Mouse (Mus musculus) heart, adult 2 months (tissue): ENCODE measurements around the gene Gm10277. TPM values are rescaled to one million over a fixed set of nuclear protein-coding genes. Genes with fewer than 3 reads are reported as not detected.

ENCODE experiments used
- DNase-seq, 2 experiments: peaks; one replicate each; pipeline ENCODE4 v3.0.0; 2021
- H3K27ac ChIP-seq: fragments of 200-600 bp; 2 replicates; pipeline ENCODE4 v1.8.1; 2022
- H3K27me3 ChIP-seq: fragments of 200-500 bp; 2 replicates; pipeline ENCODE4 v1.6.1; 2012; ENCODE audit warnings: mild to moderate bottlenecking, low read length, inconsistent platforms, mixed read lengths; ENCODE audit not compliant: control insufficient read depth, insufficient read depth
- H3K36me3 ChIP-seq: fragments of 200-500 bp; 2 replicates; pipeline ENCODE4 v1.6.1; 2012; ENCODE audit warnings: low read length, inconsistent platforms; ENCODE audit not compliant: control insufficient read depth, insufficient read depth
- H3K4me1 ChIP-seq: fragments of 200-500 bp; 2 replicates; pipeline ENCODE4 v1.6.1; 2011; ENCODE audit warnings: low read length; ENCODE audit not compliant: control insufficient read depth, insufficient read depth
- H3K4me3 ChIP-seq: fragments of 200-600 bp; 2 replicates; pipeline ENCODE4 v1.8.1; 2022
- H3K79me2 ChIP-seq: fragments of 200-500 bp; replicated peaks from 2 replicates; pipeline ENCODE4 v1.6.1; 2012; ENCODE audit warnings: mild to moderate bottlenecking, inconsistent platforms, low read length, moderate library complexity, mixed read lengths; ENCODE audit not compliant: control insufficient read depth, insufficient read depth
- H3K9ac ChIP-seq: fragments of 200-500 bp; 2 replicates; pipeline ENCODE4 v1.6.1; 2012; ENCODE audit warnings: low read depth, mild to moderate bottlenecking, control low read depth, inconsistent platforms, low read length, mixed read lengths
- CTCF ChIP-seq: fragments of 200-600 bp; IDR thresholded peaks from 2 replicates; pipeline ENCODE4 v1.8.1; 2022; ENCODE audit warnings: antibody characterized with exemption, mild to moderate bottlenecking, moderate library complexity
- EP300 ChIP-seq: fragments of 200-500 bp; IDR thresholded peaks from 2 replicates; pipeline ENCODE4 v1.6.1; 2011; ENCODE audit warnings: low read depth, low read length, control low read depth; ENCODE audit not compliant: insufficient read depth
- POLR2A ChIP-seq: fragments of 200-500 bp; IDR thresholded peaks from 2 replicates; pipeline ENCODE4 v1.6.1; 2011; ENCODE audit warnings: mild to moderate bottlenecking, low read depth, low read length, control low read depth; ENCODE audit not compliant: insufficient read depth
- WGBS: fragments of 180-500 bp; shearing (Covaris S2); methylation state at CpG from one replicate; pipeline ENCODE4 v1.1.7; 2018; 5-methylcytosine and 5-hydroxymethylcytosine counted together
- intact Hi-C: fragments of 180-260 bp; cut with DNase I; formaldehyde crosslinking; loops from one replicate; pipeline ENCODE4 v1.15.1; 2025
- polyA plus RNA-seq: library from polyadenylated mRNA; depleted of rRNA; stranded (reverse); fragments of >200 nt; gene quantifications from 2 replicates; pipeline ENCODE4 v1.2.3, GENCODE M21; 2012
- total RNA-seq, 2 experiments: library from RNA; stranded (reverse); gene quantifications; 2 replicates each; pipeline ENCODE4 v1.2.3; 2021

The Gm10277 gene
- total and polyA plus RNA-seq, 3 experiments, result not detected

DNA sequence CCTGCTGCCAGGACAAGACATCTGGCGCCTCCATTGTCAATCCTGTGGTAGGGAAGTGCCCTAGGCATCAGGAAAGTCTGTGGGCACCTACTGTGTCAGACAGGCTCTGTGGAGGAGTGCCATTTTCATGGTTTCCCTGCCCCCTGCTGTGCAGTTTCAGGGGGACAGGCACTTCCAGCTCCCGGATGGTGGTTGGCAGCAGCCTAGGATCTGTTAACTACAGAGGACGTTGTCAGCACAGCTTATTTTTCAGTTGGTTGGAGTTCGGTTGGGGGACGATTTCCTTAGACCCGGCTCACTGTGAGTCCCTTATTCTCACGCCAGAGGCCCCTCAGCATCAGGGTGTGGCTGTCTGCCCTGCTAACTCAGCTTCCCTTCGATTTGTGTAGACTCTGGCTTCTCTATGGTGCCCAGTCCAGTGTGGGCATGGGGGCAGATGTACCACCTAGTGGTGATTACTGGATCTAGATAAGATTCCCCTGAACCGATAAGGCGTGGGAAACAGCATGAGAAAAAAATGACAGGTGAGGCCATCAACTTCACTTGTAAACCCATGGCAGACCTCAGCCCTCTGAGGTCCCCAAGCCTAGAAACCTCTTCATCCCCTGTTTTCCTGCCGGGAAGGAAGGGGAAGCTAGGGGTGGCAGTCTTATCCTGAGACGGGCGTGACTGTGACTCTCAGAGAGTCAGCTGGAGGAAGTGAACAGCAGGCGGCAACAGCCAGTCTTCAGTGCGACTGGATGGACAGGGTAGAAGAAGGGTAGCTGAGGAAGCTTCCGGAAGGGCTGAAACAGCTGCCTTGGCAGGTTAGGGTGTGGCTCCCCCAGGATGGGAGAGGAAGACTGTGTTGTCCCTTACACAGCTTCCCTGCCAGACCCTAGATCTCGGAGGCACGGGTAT is 3.5 kb downstream of the Gm10277 start:
- 31% methylated on average over 18 of the region's 18 CpGs for WGBS
- Histone ChIP-seq H3K27ac (peak overlapping the region; percentile 81), H3K9ac (0 out of 2 replicates have a peak overlapping the region, but pooled peaks have one; percentile 19), H3K4me3 (no peak overlapping the region; the same call in 1 of the 2 replicates), H3K27me3 (no peaks in the 10 kb centered on the region), H3K79me2 (no peaks in the 10 kb centered on the region), H3K36me3 (peaks cover under 1% of the 10 kb centered on the region), H3K4me1 (peaks cover 47% of the 10 kb centered on the region)
- intact Hi-C loops, result loop anchor here (2.0 kb wide), 1 partner anchor 17 kb away; no protein-coding TSS in a partner anchor
- TF ChIP-seq POLR2A (no peak), CTCF (peak; percentile 51)
- DNase-seq, result no peak

GRCm38 (mm10) chr11:77783211-77783746 is 4.3 kb downstream of the Gm10277 start:
- Histone ChIP-seq H3K4me3 (no peak overlapping the region), H3K27ac (peak overlapping the region; percentile 81), H3K9ac (peak overlapping the region; percentile 19; the same call in 1 of the 2 replicates), H3K79me2 (no peaks in the 10 kb centered on the region), H3K36me3 (peaks cover 4% of the 10 kb centered on the region), H3K4me1 (peaks cover 49% of the 10 kb centered on the region), H3K27me3 (no peaks in the 10 kb centered on the region)
- WGBS, result 54% methylated on average over 10 of the region's 10 CpGs
- intact Hi-C loops, result no loop called here
- no peak for DNase-seq
- TF ChIP-seq EP300 (no peak), POLR2A (no peak)

DNA sequence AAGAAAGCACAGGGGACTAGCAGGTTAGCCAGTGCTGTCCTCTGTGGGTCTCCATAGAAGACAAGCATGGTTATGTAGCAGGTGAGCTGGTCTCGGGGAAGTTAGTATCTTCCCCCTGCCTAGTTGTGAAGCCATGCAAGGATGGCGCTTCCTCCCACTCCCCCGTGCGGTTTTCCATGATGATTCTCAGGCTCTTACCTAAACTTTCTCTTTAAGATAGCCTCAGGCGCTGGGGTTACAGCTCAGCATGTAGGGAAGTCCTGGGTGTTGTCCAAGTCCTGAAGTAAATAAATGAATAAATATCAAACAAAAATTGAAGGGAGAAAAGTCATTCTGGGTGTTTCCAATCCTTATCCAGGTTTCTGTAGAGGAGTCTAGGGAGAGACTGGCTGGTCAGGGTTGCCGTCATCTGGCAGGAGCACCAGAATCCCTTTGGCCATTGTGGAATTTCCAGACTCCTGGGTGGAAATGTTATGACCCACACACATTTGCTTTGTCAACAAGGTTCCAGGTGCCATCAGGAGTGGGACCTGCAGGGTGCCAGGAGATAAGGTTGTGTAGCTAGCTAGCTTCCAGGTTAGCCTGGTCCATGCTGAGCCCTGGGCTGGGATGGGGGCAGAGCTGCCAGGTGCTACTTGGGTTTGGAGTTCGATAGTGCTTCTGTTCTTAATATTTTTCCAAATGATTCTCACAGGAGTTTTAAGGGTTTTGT is 5.3 kb downstream of the Gm10277 start:
- Histone ChIP-seq H3K27ac (peak overlapping the region; percentile 40), H3K36me3 (peaks cover 4% of the 10 kb centered on the region)

GRCm38 (mm10) chr11:77781088-77781487 is 6.5 kb downstream of the Gm10277 start:
- intact Hi-C loops, result no loop called here
- Histone ChIP-seq H3K27ac (peak overlapping the region; percentile 40), H3K36me3 (peaks cover 4% of the 10 kb centered on the region), H3K4me1 (peaks cover 45% of the 10 kb centered on the region), H3K9ac (no peak overlapping the region), H3K27me3 (no peaks in the 10 kb centered on the region), H3K4me3 (no peak overlapping the region), H3K79me2 (no peaks in the 10 kb centered on the region)
- 35% methylated on average over 7 of the region's 7 CpGs for WGBS
- TF ChIP-seq EP300 (no peak), CTCF (no peak), POLR2A (no peak)
- DNase-seq, result peak in 1 of 2 experiments; percentile 49

More for the DNA sequence above, 5.3 kb downstream of the Gm10277 start:
- H3K79me2 ChIP-seq, result no peaks in the 10 kb centered on the region
- no peak for DNase-seq
- no peaks in the 10 kb centered on the region for H3K27me3 ChIP-seq
- WGBS, result 71% methylated on average over 7 of the region's 7 CpGs
- H3K9ac ChIP-seq, result no peak overlapping the region
- no peak overlapping the region for H3K4me3 ChIP-seq
- H3K4me1 ChIP-seq, result peaks cover 49% of the 10 kb centered on the region
- intact Hi-C loops, result no loop called here
- TF ChIP-seq EP300 (no peak), CTCF (no peak), POLR2A (no peak)

GRCm38 (mm10) chr11:77779240-77779639 is 8.3 kb downstream of the Gm10277 start:
- 42% methylated on average over 1 of the region's 1 CpGs for WGBS
- TF ChIP-seq CTCF (no peak), EP300 (peak; percentile 85)
- peaks cover 4% of the 10 kb centered on the region for H3K36me3 ChIP-seq
- H3K9ac ChIP-seq, result no peak overlapping the region
- peaks cover 33% of the 10 kb centered on the region for H3K4me1 ChIP-seq
- H3K27ac ChIP-seq, result peak overlapping the region; percentile 45
- no peak overlapping the region for H3K4me3 ChIP-seq
- H3K79me2 ChIP-seq, result peaks cover 1% of the 10 kb centered on the region; the same call in 1 of the 2 replicates
- H3K27me3 ChIP-seq, result no peaks in the 10 kb centered on the region
- intact Hi-C loops, result no loop called here
- DNase-seq, result peak in 1 of 2 experiments; percentile 51
